Mouse (Mus musculus): ENCODE measurements around the gene Krtap7-1. TPM values are rescaled to one million over a fixed set of nuclear protein-coding genes. Genes with fewer than 3 reads are reported as not detected.
A peak's percentile ranks its signal among the peaks of the same experiment; 100 is the strongest.

The Krtap7-1 gene
- not detected in 2 replicates for polyA plus RNA-seq (2015; fragmentation: Nextera tagmentation; extraction: Ambion mirVana)

DNA sequence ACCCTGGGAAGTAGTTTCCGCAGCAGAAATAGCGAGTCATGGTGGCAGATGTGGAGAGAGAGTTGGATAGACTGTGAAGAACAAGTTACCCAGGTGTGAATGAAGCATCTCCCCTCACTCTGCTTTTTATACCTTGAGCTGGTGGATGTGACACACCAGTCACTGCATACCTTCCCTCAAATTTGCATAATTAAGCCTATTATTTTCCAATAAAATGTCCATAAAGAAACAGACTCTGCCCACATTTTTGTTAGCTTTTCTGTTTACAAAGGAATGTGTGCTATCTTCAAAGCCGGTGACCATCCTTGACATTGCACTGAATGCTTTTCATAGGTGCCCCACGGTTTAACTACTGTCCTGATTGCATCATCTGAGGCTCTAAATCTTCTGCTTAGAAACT, at the start of gene Krtap7-1:
Gene Krtap7-1 (minus strand): TSS at position 101 of the 400 bp plus-strand sequence.
- no peak for ATAC-seq
- H3K4me3 ChIP-seq (replicated peaks): no peak within 1 kb of the TSS
- no peaks in the 10 kb centered on the region for H3K27me3 ChIP-seq
- no peak within 1 kb of the TSS for H3K4me2 ChIP-seq (replicated peaks)
- H3K27ac ChIP-seq: no peak within 1 kb of the TSS
- H3K9me3 ChIP-seq: no peaks in the 10 kb centered on the region
- WGBS: 89% methylated on average over 4 of the region's 4 CpGs
- H3K36me3 ChIP-seq: no peaks in the 10 kb centered on the region
- H3K9ac ChIP-seq (replicated peaks): no peak within 1 kb of the TSS
- H3K4me1 ChIP-seq (replicated peaks): no peaks in the 10 kb centered on the region; the same call in 1 of the 2 replicates

DNA sequence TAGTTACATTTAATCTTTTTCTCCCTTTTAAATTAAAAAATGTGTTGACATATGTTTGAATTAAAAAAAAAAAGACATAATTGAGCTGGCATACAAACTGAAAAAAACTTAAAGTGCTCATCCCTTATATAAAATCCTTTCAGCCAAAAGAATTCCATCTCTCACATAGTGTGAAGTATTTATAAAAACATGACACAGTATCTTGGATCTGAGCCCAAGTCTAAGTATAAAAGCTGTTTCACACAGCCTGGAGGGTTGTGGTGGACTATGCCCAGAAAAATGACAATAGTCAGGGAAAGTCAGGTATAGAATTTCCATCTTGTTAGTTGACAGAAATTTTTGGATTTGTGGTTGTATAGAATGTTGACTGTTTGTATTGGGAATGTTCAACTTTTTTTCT, 42.2 kb upstream of the Krtap7-1 start:
- no peak overlapping the region for H3K27ac ChIP-seq
- H3K36me3 ChIP-seq: no peaks in the 10 kb centered on the region
- no peak overlapping the region for H3K4me2 ChIP-seq (replicated peaks)
- no peak for ATAC-seq
- no peaks in the 10 kb centered on the region for H3K27me3 ChIP-seq
- no peaks in the 10 kb centered on the region for H3K4me1 ChIP-seq (replicated peaks)
- no peak overlapping the region for H3K4me3 ChIP-seq (replicated peaks)
- no peaks in the 10 kb centered on the region for H3K9me3 ChIP-seq
- no peak overlapping the region for H3K9ac ChIP-seq (replicated peaks)

DNA sequence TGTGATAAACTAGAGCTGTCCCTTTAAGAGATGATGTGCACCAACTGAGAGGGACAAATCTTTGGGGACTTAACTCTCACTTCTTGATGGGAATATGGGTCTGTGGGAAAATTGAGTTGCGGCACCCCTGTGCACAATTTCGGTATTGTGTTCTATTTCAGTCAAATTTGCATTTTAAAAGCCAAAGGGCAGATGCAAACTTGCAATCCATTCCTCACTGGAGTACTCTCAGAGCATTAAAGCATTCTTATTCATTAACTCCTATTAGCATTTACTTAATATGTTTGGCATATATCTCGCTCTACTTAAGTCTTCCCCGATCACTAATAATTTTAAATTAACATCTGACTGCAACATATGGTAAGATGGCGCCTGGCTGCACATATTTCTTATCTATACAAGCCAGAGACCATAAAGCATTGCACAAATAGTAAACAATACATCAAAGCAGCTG, 29.9 kb upstream of the Krtap7-1 start:
- H3K9me3 ChIP-seq: no peaks in the 10 kb centered on the region
- no peak overlapping the region for H3K27ac ChIP-seq
- no peaks in the 10 kb centered on the region for H3K36me3 ChIP-seq
- H3K4me1 ChIP-seq (replicated peaks): peaks cover 8% of the 10 kb centered on the region; the same call in 1 of the 2 replicates
- WGBS: 28% methylated on average over 5 of the region's 5 CpGs
- no peak overlapping the region for H3K9ac ChIP-seq (replicated peaks)
- ATAC-seq: peak; percentile 62; the same call in 1 of the 2 replicates
- no peak overlapping the region for H3K4me2 ChIP-seq (replicated peaks)
- H3K27me3 ChIP-seq: no peaks in the 10 kb centered on the region
- H3K4me3 ChIP-seq (replicated peaks): no peak overlapping the region

DNA sequence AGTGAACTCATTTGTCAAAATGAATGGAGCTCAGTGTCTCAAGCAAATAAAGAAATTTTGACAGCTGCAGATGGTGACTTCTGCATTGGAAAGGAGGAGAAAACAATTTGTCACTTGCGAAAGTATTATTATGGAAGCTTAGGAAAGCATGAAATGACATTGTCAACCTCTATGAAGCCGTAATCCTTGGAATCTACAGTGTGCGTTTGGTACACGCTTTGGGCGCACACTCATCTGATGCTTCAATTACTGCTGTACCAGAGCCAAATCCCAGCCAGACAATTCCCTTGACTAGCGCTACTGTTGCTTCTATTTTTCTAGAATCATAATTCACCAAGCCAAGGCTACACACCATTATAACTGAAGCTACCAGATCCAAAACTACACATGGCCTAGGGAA, 29.2 kb upstream of the Krtap7-1 start:
- Histone ChIP-seq H3K27ac (no peak overlapping the region), H3K9ac (replicated peaks) (no peak overlapping the region), H3K4me3 (replicated peaks) (no peak overlapping the region), H3K27me3 (no peaks in the 10 kb centered on the region), H3K9me3 (no peaks in the 10 kb centered on the region), H3K4me2 (replicated peaks) (no peak overlapping the region), H3K36me3 (no peaks in the 10 kb centered on the region), H3K4me1 (replicated peaks) (peaks cover 8% of the 10 kb centered on the region; the same call in 1 of the 2 replicates)
- no peak for ATAC-seq
- WGBS: 77% methylated on average over 6 of the region's 6 CpGs

DNA sequence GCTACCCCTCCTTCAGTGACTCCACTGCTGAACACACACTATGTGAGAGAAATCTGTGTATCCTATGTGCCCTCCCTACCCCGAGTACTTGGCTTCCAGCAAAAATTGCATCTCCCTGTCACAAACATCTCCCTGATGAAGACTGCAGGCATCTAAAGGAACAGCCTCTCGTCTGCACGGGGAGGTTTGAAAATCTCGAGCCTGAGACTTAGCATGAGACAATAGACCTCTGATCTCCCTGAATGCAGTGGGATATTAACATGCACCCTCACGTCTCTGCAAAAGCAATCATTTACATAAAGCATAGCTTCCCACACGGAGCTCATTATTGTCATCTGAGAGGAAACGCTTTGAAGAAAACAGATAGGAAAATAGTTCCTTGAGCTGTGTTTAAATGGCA, 22.4 kb upstream of the Krtap7-1 start:
- no peaks in the 10 kb centered on the region for H3K27me3 ChIP-seq
- H3K9ac ChIP-seq (replicated peaks): no peak overlapping the region
- H3K4me3 ChIP-seq (replicated peaks): no peak overlapping the region
- peak overlapping the region; percentile 36 for H3K4me2 ChIP-seq (replicated peaks)
- ATAC-seq: peak; percentile 87
- H3K36me3 ChIP-seq: no peaks in the 10 kb centered on the region
- no peaks in the 10 kb centered on the region for H3K9me3 ChIP-seq
- H3K4me1 ChIP-seq (replicated peaks): peaks cover 32% of the 10 kb centered on the region
- peak overlapping the region; percentile 81 for H3K27ac ChIP-seq
- WGBS: 5% methylated on average over 7 of the region's 7 CpGs

DNA sequence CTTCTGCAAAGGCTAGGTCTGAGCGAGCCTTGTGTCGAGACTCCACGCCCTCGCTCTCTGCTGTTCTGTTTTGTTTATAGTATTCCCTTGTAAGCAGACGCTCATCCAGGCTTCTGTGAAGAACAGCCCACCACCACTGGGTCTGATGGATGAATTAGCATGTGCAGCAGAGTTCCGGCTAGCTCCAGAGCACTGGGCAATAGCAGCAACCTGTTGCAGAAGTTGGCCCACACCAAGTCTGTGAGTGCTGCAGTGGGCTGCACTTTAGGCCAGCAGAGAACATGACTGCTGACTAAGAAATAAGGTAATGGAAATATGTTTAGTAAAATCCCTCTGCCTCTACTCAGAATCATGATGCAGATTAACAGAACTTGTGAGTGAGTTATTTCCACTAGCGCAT, 21.7 kb upstream of the Krtap7-1 start:
- peaks cover 32% of the 10 kb centered on the region for H3K4me1 ChIP-seq (replicated peaks)
- H3K9me3 ChIP-seq: no peaks in the 10 kb centered on the region
- H3K36me3 ChIP-seq: no peaks in the 10 kb centered on the region
- H3K27ac ChIP-seq: peak overlapping the region; percentile 81
- 34% methylated on average over 7 of the region's 7 CpGs for WGBS
- H3K4me2 ChIP-seq (replicated peaks): peak overlapping the region; percentile 1; the same call in 1 of the 2 replicates
- no peak overlapping the region for H3K4me3 ChIP-seq (replicated peaks)
- no peak overlapping the region for H3K9ac ChIP-seq (replicated peaks)
- peak; percentile 53 for ATAC-seq
- no peaks in the 10 kb centered on the region for H3K27me3 ChIP-seq

DNA sequence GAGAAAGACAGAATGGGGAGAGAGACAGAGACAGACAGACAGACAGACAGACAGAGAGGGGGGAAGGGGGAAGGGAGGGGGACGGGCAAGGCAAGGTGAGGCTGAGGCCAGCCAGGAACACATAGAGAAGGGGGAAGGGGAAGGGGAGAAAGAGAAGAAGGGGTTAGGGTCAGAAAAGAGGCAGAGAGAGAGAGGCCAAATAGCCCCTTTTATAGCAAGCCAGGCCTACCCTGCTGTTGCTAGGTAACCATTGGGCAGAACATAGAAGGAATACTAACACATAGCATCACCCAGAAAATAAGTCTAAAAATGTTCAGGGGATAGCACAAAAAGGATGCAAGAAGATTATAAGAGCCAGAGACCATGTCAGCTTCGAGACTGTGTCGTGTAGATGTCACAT, 20.3 kb upstream of the Krtap7-1 start:
- H3K9me3 ChIP-seq: no peaks in the 10 kb centered on the region
- H3K4me1 ChIP-seq (replicated peaks): peaks cover 32% of the 10 kb centered on the region
- no peak overlapping the region for H3K4me3 ChIP-seq (replicated peaks)
- no peaks in the 10 kb centered on the region for H3K36me3 ChIP-seq
- no peak overlapping the region for H3K4me2 ChIP-seq (replicated peaks)
- ATAC-seq: peak; percentile 65
- H3K27ac ChIP-seq: no peak overlapping the region
- WGBS: 26% methylated on average over 3 of the region's 3 CpGs
- no peaks in the 10 kb centered on the region for H3K27me3 ChIP-seq
- no peak overlapping the region for H3K9ac ChIP-seq (replicated peaks)

DNA sequence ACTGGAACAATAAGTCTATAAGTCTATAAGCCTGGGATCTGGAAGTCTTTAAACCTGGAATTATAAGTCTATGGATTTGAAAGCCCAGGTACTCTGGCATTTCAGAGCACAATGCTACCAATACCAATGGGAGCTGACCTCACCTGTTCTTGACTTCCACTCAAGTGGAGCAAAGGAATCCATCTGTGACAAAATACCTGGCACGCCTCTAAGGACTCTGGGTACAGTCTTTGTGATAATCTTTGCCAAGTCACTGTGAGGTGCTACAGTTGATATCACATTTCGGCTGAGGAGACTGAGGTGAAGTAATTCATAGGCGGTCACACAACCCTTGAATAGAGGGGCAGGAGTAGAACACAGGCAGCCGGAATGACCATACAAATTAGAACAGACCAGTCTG, 12.9 kb upstream of the Krtap7-1 start:
- Histone ChIP-seq H3K27me3 (no peaks in the 10 kb centered on the region), H3K4me3 (replicated peaks) (no peak overlapping the region), H3K27ac (no peak overlapping the region), H3K4me2 (replicated peaks) (no peak overlapping the region), H3K9me3 (no peaks in the 10 kb centered on the region), H3K9ac (replicated peaks) (no peak overlapping the region), H3K36me3 (no peaks in the 10 kb centered on the region), H3K4me1 (replicated peaks) (no peaks in the 10 kb centered on the region)
- no peak for ATAC-seq
- 94% methylated on average over 4 of the region's 4 CpGs for WGBS

DNA sequence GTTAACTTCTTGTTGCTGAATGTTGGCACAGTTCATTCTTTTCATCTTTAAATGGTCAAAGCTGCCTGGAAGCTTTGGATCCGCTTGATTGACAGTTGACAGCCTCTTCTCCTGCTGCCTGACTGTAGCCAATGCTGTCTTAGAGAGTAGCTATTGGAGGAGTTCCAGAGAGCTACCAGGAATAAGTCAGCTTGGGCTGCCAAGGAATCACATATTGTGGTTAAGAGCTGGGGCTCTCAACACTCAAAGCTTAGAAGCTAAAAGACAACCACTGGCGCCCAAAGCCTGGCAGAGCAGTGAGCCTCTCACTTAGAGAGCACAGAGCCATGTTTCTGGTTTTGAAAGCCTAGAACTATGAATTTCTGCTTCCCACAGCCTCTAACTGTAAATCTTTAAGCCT, 12.4 kb upstream of the Krtap7-1 start:
- H3K9me3 ChIP-seq: no peaks in the 10 kb centered on the region
- H3K27ac ChIP-seq: no peak overlapping the region
- H3K4me2 ChIP-seq (replicated peaks): no peak overlapping the region
- no peak overlapping the region for H3K4me3 ChIP-seq (replicated peaks)
- H3K27me3 ChIP-seq: no peaks in the 10 kb centered on the region
- H3K4me1 ChIP-seq (replicated peaks): no peaks in the 10 kb centered on the region
- ATAC-seq: no peak
- H3K36me3 ChIP-seq: no peaks in the 10 kb centered on the region
- no peak overlapping the region for H3K9ac ChIP-seq (replicated peaks)
- WGBS: 95% methylated on average over 2 of the region's 2 CpGs

DNA sequence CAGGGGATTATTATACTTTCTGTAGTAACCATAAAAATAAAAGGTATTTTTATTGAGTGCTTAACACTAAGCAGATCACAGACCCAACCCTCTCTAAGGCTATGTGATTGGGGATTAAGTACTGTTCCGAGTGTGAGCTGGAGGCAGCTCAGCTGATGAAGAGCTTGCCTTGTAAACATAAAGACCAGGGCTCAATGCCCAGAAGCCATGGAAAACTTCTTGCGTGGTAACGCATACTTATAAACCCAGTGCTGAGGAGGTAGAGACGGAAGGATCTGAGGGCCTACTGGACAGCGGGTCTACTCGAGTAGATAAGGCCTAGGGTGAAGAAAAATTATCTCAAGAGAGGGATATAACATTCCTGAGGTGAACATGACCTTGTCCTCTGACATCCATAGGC, 12.0 kb upstream of the Krtap7-1 start:
- peak; percentile 27; the same call in 1 of the 2 replicates for ATAC-seq
- 84% methylated on average over 6 of the region's 6 CpGs for WGBS
- Histone ChIP-seq H3K9me3 (no peaks in the 10 kb centered on the region), H3K4me2 (replicated peaks) (no peak overlapping the region), H3K27me3 (no peaks in the 10 kb centered on the region), H3K4me1 (replicated peaks) (no peaks in the 10 kb centered on the region), H3K9ac (replicated peaks) (no peak overlapping the region), H3K36me3 (no peaks in the 10 kb centered on the region), H3K4me3 (replicated peaks) (no peak overlapping the region), H3K27ac (no peak overlapping the region)

DNA sequence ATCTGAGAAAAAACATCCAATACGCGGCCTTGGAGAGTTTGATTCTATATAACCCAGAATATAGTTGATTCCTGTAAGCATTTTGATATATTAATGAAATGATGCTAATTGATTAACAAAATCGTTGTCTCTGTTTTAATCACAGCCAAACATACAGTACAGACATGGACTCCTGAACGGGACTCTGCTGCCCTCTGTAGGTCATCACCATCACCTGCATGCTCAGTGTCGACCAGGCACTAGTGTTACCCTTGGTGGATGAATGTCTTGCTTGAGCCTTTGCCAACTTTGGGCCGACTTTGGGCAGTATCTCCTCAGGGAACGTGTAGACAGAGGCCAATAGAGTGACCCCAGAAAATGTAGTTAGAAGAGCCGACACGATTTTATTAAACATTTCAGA, 9.5 kb upstream of the Krtap7-1 start:
- no peak overlapping the region for H3K27ac ChIP-seq
- ATAC-seq: no peak
- no peak overlapping the region for H3K4me3 ChIP-seq (replicated peaks)
- WGBS: 64% methylated on average over 9 of the region's 9 CpGs
- no peaks in the 10 kb centered on the region for H3K36me3 ChIP-seq
- no peaks in the 10 kb centered on the region for H3K27me3 ChIP-seq
- no peaks in the 10 kb centered on the region; the same call in 1 of the 2 replicates for H3K4me1 ChIP-seq (replicated peaks)
- no peak overlapping the region for H3K4me2 ChIP-seq (replicated peaks)
- no peaks in the 10 kb centered on the region for H3K9me3 ChIP-seq
- H3K9ac ChIP-seq (replicated peaks): no peak overlapping the region

DNA sequence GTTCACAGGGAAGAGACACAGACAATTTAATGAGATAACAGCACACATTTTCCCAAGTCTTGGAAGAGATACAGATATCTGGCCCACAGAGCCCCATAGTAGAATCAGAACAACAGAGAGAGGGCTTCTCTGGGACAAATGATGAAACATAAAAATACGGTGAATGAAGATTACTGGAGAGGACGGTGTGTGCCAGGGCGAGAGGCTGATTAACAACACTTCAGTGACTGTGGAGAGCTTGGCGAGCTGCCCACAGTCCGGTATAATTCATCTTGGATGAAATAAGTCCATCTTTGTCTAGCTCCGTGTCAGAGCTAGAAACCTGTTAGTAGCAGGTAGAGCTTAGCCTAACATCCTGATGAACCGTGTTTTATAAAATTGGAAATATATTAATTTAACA, 5.3 kb upstream of the Krtap7-1 start:
- no peaks in the 10 kb centered on the region for H3K9me3 ChIP-seq
- no peaks in the 10 kb centered on the region; the same call in 1 of the 2 replicates for H3K4me1 ChIP-seq (replicated peaks)
- no peaks in the 10 kb centered on the region for H3K36me3 ChIP-seq
- H3K4me3 ChIP-seq (replicated peaks): no peak overlapping the region
- no peak overlapping the region for H3K4me2 ChIP-seq (replicated peaks)
- WGBS: 65% methylated on average over 7 of the region's 7 CpGs
- no peak for ATAC-seq
- H3K27ac ChIP-seq: no peak overlapping the region
- no peak overlapping the region for H3K9ac ChIP-seq (replicated peaks)
- H3K27me3 ChIP-seq: no peaks in the 10 kb centered on the region

DNA sequence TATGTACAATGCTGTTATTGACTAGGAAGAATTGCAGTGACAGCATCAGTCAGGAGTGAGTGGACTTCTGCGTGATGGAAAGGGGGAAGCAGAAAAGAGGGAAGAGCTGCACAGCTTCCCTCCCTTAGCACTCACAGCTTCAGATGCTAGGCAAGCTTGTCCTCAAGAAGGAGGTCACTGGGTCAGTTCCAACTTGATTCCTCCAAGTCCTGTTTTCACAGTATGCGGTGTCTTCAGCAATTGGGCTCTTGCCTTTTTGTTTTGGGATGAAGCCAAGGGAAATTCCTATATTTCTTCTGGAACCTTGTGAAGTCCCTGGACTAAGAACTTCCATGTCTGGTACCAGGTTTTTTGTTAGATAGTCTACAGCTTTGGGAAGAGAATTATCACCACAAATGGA, 4.6 kb downstream of the Krtap7-1 start:
- Histone ChIP-seq H3K4me3 (replicated peaks) (no peak overlapping the region), H3K4me1 (replicated peaks) (no peaks in the 10 kb centered on the region), H3K27ac (no peak overlapping the region), H3K27me3 (no peaks in the 10 kb centered on the region), H3K36me3 (no peaks in the 10 kb centered on the region), H3K4me2 (replicated peaks) (no peak overlapping the region), H3K9ac (replicated peaks) (no peak overlapping the region), H3K9me3 (no peaks in the 10 kb centered on the region)
- ATAC-seq: no peak
- whole genome bisulfite sequencing: 81% methylated on average over 2 of the region's 2 CpGs
